Mouse (Mus musculus) embryonic facial prominence, embryonic 12.5 days (tissue): ENCODE data around the gene Gm49396. TPM values are rescaled to one million over a fixed set of nuclear protein-coding genes. Genes with fewer than 3 reads are reported as not detected.

Experiments used
- ATAC-seq: fragments of 200-750 bp; cut with Nextera tagmentation; 2 replicates; pipeline ENCODE4 v1.8.0; 2017; ENCODE audit not compliant: insufficient number of reproducible peaks, insufficient read depth, low FRiP score, low TSS enrichment
- H3K27ac ChIP-seq: fragments of 300-500 bp; sonication (generic); 2 replicates; pipeline ENCODE4 v1.5.1; 2016; ENCODE audit warnings: mild to moderate bottlenecking
- H3K27me3 ChIP-seq: fragments of 300-500 bp; sonication (generic); 2 replicates; pipeline ENCODE4 v1.6.1; 2016; ENCODE audit warnings: mild to moderate bottlenecking, moderate library complexity
- H3K36me3 ChIP-seq: fragments of 300-500 bp; sonication (generic); 2 replicates; pipeline ENCODE4 v1.6.1; 2016; ENCODE audit warnings: mild to moderate bottlenecking
- H3K4me1 ChIP-seq: fragments of 300-500 bp; sonication (generic); 2 replicates; pipeline ENCODE4 v1.6.1; 2016
- H3K4me2 ChIP-seq: fragments of 300-500 bp; sonication (generic); replicated peaks from 2 replicates; pipeline ENCODE4 v1.6.1; 2016; ENCODE audit warnings: mild to moderate bottlenecking, moderate library complexity
- H3K4me3 ChIP-seq: fragments of 300-500 bp; sonication (generic); 2 replicates; pipeline ENCODE4 v1.5.1; 2016; ENCODE audit warnings: mild to moderate bottlenecking
- H3K9ac ChIP-seq: fragments of 300-500 bp; sonication (generic); 2 replicates; pipeline ENCODE4 v1.6.1; 2016; ENCODE audit warnings: mild to moderate bottlenecking, moderate library complexity
- H3K9me3 ChIP-seq: fragments of 300-500 bp; sonication (generic); 2 replicates; pipeline ENCODE4 v1.6.1; 2016; ENCODE audit warnings: mild to moderate bottlenecking, moderate library complexity
- WGBS: fragments of 180-500 bp; shearing (Covaris S2); methylation state at CpG from one replicate; pipeline ENCODE4 v1.1.7; 2016; 5-methylcytosine and 5-hydroxymethylcytosine counted together
- polyA plus RNA-seq: library from polyadenylated mRNA; unstranded; fragments of >200 nt; fragmentation: Nextera tagmentation; extraction: Ambion mirVana; gene quantifications from 2 replicates; pipeline ENCODE4 v1.2.1, GENCODE M21; 2016

Gm49396 gene
- polyA plus RNA-seq, 1 experiment from 2014 or later, result 16.5 TPM

DNA sequence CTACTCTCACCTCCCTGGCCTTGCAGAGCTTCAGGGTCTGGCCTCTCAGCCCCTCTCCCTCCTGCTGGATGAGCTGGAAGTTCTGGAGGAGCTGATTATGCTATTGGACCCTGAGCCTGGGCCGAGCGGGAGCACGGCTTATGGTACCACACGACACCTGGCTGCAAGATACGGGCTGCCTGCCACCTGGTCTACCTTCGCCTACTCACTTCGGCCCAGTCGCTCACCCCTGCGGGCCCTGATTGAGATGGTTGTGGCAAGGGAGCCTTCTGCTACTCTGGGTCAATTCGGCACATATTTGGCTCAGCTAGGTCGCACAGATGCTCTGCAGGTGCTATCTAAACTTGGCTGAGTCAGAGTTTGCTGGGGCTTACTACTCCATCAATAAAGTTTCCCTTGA lies 4.4 kb downstream of the Gm49396 start:
- H3K9ac ChIP-seq, result no peak overlapping the region
- H3K27me3 ChIP-seq, result no peaks in the 10 kb centered on the region
- peaks cover 67% of the 10 kb centered on the region for H3K36me3 ChIP-seq
- WGBS, result 81% methylated on average over 11 of the region's 11 CpGs
- no peak overlapping the region for H3K4me2 ChIP-seq
- H3K4me1 ChIP-seq, result peaks cover 7% of the 10 kb centered on the region
- ATAC-seq, result no peak
- no peaks in the 10 kb centered on the region for H3K9me3 ChIP-seq
- no peak overlapping the region for H3K4me3 ChIP-seq
- H3K27ac ChIP-seq, result no peak overlapping the region

DNA sequence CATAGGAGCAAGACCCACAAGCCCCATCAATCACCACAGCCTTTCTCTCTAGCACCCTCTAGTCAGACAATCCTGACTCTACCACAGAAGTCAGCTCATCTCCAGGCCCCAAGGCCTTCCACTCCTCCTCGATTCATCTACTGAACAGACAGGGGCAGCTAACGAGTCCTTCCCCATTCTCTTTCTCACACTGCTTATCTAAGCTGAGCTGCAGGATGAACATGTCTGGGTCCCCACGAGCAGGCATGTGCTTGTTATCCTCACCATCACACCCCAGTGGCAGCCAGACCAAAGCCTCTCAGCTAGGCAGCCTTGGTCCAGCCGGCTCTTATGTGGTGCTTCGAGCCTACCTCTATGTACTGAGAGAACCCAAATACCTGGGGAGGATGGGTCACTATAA lies 9.2 kb downstream of the Gm49396 start:
- peaks cover 92% of the 10 kb centered on the region for H3K36me3 ChIP-seq

GRCm38 (mm10) chr7:30572969-30573368 lies 9.8 kb downstream of the Gm49396 start:
- Histone ChIP-seq H3K4me1 (no peaks in the 10 kb centered on the region), H3K36me3 (peaks cover 94% of the 10 kb centered on the region), H3K27ac (no peak overlapping the region), H3K4me2 (no peak overlapping the region), H3K9me3 (no peaks in the 10 kb centered on the region), H3K4me3 (no peak overlapping the region), H3K27me3 (no peaks in the 10 kb centered on the region), H3K9ac (no peak overlapping the region)
- ATAC-seq, result no peak
- 77% methylated on average over 2 of the region's 2 CpGs for WGBS

More for the DNA sequence above, 9.2 kb downstream of the Gm49396 start:
- H3K9me3 ChIP-seq, result no peaks in the 10 kb centered on the region
- H3K4me2 ChIP-seq, result no peak overlapping the region
- no peak overlapping the region for H3K9ac ChIP-seq
- H3K27me3 ChIP-seq, result no peaks in the 10 kb centered on the region
- no peak overlapping the region for H3K4me3 ChIP-seq
- ATAC-seq, result no peak
- no peaks in the 10 kb centered on the region for H3K4me1 ChIP-seq
- H3K27ac ChIP-seq, result no peak overlapping the region
- 87% methylated on average over 5 of the region's 5 CpGs for WGBS

GRCm38 (mm10) chr7:30579950-30580349 lies 16.8 kb downstream of the Gm49396 start:
- no peak overlapping the region for H3K4me2 ChIP-seq
- H3K4me3 ChIP-seq, result no peak overlapping the region
- H3K27ac ChIP-seq, result no peak overlapping the region
- peaks cover 97% of the 10 kb centered on the region for H3K36me3 ChIP-seq
- 96% methylated on average over 8 of the region's 8 CpGs for WGBS
- H3K9me3 ChIP-seq, result no peaks in the 10 kb centered on the region
- no peak for ATAC-seq
- H3K27me3 ChIP-seq, result no peaks in the 10 kb centered on the region
- H3K4me1 ChIP-seq, result no peaks in the 10 kb centered on the region
- no peak overlapping the region for H3K9ac ChIP-seq

DNA sequence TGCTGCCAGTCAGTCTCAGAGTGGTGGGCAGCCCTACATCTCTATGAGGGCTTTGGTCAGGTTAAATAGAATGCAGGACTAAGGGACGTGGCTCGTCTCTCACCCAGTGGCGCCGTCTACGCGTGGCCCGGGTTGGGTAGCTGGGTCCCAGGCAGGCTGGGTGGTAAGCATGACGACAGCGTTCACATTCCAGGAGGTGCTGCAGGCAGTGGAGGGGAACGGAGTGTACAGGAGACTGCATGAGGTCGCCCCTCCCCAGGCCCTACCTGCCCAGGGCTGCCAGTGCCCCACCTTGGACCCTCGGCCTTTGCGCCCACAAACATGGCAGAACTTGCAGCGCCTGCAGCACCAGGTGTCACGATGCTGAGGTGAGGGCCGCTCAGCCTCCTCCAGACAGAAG lies 18.4 kb downstream of the Gm49396 start:
- H3K4me1 ChIP-seq, result no peaks in the 10 kb centered on the region
- H3K36me3 ChIP-seq, result peaks cover 97% of the 10 kb centered on the region
- H3K9ac ChIP-seq, result no peak overlapping the region
- H3K4me3 ChIP-seq, result no peak overlapping the region
- no peak overlapping the region for H3K27ac ChIP-seq
- ATAC-seq, result no peak
- 94% methylated on average over 16 of the region's 16 CpGs for WGBS
- H3K27me3 ChIP-seq, result no peaks in the 10 kb centered on the region
- no peaks in the 10 kb centered on the region for H3K9me3 ChIP-seq
- H3K4me2 ChIP-seq, result no peak overlapping the region

DNA sequence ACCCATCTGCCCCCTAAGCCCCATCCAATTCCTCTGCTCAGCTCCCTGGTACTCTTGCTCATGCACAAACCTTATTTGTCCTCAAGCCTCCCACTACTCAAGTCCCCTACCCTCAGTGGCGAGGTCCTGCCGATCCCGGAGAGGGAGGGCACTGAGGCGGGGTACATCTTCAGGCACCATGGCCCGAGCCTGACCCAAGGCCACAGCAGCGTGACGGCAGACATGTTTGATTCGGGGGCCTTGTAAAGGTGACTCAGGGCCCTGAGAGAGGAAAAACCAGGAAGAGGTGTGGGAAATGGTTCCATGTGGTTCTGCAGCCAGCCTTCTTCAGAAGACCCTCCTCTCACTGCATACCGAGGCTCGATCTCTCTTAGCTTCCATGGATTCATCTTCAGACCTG lies 21.2 kb downstream of the Gm49396 start:
- no peak overlapping the region for H3K9ac ChIP-seq
- WGBS, result 91% methylated on average over 10 of the region's 10 CpGs
- no peak overlapping the region for H3K4me2 ChIP-seq
- no peaks in the 10 kb centered on the region for H3K9me3 ChIP-seq
- no peak for ATAC-seq
- H3K4me3 ChIP-seq, result no peak overlapping the region
- H3K27me3 ChIP-seq, result no peaks in the 10 kb centered on the region
- H3K36me3 ChIP-seq, result peaks cover 72% of the 10 kb centered on the region
- peaks cover 11% of the 10 kb centered on the region for H3K4me1 ChIP-seq
- no peak overlapping the region for H3K27ac ChIP-seq

DNA sequence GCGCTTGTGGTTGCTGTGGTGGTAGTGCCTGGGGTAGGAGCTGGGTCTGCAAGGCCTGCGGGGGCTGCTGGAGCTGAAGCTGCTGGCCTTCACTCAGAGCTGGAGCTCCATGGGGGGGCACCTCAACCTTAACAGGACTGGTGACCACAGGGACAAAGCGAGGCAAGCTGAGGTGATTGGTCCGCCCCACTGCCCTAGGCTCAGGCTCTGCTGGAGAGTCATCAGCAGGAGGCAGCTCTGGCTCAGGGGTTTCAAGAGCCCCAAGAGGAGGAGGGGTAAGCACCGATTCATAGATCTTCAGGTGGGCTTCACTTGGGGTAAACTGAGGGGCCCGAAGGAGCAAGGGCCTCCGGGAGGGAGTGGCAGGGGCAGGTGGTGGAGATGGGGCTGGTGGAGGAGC lies 22.0 kb downstream of the Gm49396 start:
- 94% methylated on average over 7 of the region's 7 CpGs for WGBS
- H3K4me3 ChIP-seq, result no peak overlapping the region

DNA sequence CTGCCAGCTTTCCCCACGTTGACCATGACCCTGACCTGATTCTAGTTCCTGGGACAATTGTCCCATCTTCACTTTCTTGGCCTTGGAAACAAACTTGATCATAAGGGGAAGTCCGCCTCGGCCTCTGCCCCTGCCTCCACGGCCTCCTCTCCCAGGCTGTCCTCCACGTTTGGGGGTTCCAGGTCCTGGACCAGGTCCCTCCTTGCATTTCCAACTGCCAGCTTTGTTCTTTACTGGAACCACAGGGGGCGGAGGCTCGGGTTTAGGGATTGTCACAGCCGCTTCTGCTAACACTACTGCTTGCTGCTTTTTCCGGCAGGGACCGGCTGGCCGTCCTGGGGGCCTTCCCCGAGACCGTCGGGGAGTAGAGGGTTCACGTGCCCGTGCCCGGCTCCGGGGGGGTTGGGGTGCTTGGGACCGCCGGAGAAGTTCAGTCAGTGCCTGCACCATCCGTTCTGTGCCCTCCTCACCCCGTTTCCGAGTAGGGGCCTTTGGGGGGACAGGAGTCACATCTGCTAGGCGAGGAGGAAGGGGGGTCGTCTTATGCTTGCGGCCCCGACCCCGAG lies 23.4 kb downstream of the Gm49396 start:
- 86% methylated on average over 28 of the region's 28 CpGs for WGBS

More for the DNA sequence above, 22.0 kb downstream of the Gm49396 start:
- no peak overlapping the region for H3K9ac ChIP-seq
- H3K36me3 ChIP-seq, result peaks cover 64% of the 10 kb centered on the region
- no peak overlapping the region for H3K4me2 ChIP-seq
- H3K4me1 ChIP-seq, result peaks cover 17% of the 10 kb centered on the region
- no peak for ATAC-seq
- no peaks in the 10 kb centered on the region for H3K9me3 ChIP-seq
- H3K27me3 ChIP-seq, result no peaks in the 10 kb centered on the region
- H3K27ac ChIP-seq, result no peak overlapping the region

DNA sequence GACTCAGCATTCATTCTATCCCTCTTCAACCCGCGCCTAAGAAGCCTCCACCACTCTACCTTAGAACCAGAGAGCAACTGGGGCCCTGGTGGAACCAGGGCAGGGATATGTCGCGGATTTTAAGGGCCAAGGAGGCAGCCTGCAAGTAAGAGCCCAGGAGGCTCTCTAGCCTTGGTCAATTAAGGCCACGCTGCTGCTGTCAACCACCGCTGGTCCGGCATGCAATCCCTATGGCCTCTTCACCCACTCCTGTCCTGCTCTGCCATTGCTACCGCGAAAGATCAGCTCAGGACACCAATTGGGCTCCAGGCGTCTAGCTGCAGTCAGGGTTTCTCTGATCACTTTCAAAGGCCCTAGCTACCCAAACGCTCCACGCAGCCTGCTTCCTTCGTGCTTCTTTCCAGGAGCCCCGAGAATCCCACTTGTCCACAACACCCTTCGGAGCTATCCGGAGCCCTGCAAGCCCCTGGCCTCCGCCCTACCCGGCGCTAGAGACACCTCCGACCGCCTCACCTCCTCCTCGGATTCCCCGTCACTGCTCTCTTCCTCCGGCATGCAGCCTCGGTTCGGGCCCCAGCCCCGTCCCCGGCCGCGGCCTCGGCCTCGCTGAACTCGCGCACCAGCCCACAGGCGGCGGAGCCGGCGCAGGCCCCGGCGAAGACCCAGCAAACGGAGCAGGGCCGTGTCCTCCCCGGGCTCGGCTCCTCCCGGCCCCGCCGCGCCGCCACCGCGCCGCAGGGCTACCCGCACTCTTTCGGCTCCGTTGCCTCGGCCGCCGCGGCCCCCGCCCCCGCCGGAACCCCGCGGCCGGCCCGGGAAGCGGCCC lies 24.9 kb downstream of the Gm49396 start:
- Histone ChIP-seq H3K4me1 (peaks cover 19% of the 10 kb centered on the region), H3K4me2 (peak overlapping the region; percentile 83), H3K27ac (peak overlapping the region; percentile 93), H3K4me3 (peak overlapping the region; percentile 99), H3K9me3 (no peaks in the 10 kb centered on the region), H3K27me3 (no peaks in the 10 kb centered on the region), H3K9ac (peak overlapping the region; percentile 99), H3K36me3 (peaks cover 36% of the 10 kb centered on the region)
- under 1% methylated on average over 60 of the region's 67 CpGs for WGBS
- ATAC-seq, result peak; percentile 14

More for the DNA sequence above, 23.4 kb downstream of the Gm49396 start:
- Histone ChIP-seq H3K9ac (peak overlapping the region; percentile 99; the same call in 1 of the 2 replicates), H3K4me3 (peak overlapping the region; percentile 99; the same call in 1 of the 2 replicates), H3K9me3 (no peaks in the 10 kb centered on the region), H3K27ac (no peak overlapping the region), H3K36me3 (peaks cover 51% of the 10 kb centered on the region), H3K4me2 (peak overlapping the region; percentile 83), H3K27me3 (no peaks in the 10 kb centered on the region), H3K4me1 (peaks cover 19% of the 10 kb centered on the region)
- no peak for ATAC-seq

GRCm38 (mm10) chr7:30588676-30589434 lies 25.7 kb downstream of the Gm49396 start, which contains the start of gene Kmt2b:
Kmt2b (minus strand) TSS chr7:30588726.
- Histone ChIP-seq H3K9ac (peak within 1 kb of the TSS; percentile 99), H3K4me1 (peaks cover 19% of the 10 kb centered on the region), H3K9me3 (no peaks in the 10 kb centered on the region), H3K4me3 (peak within 1 kb of the TSS; percentile 99), H3K27me3 (no peaks in the 10 kb centered on the region), H3K27ac (peak within 1 kb of the TSS; percentile 93), H3K36me3 (peaks cover 28% of the 10 kb centered on the region), H3K4me2 (peak within 1 kb of the TSS; percentile 83)
- WGBS, result under 1% methylated on average over 50 of the region's 68 CpGs
- peak; percentile 97 for ATAC-seq

DNA sequence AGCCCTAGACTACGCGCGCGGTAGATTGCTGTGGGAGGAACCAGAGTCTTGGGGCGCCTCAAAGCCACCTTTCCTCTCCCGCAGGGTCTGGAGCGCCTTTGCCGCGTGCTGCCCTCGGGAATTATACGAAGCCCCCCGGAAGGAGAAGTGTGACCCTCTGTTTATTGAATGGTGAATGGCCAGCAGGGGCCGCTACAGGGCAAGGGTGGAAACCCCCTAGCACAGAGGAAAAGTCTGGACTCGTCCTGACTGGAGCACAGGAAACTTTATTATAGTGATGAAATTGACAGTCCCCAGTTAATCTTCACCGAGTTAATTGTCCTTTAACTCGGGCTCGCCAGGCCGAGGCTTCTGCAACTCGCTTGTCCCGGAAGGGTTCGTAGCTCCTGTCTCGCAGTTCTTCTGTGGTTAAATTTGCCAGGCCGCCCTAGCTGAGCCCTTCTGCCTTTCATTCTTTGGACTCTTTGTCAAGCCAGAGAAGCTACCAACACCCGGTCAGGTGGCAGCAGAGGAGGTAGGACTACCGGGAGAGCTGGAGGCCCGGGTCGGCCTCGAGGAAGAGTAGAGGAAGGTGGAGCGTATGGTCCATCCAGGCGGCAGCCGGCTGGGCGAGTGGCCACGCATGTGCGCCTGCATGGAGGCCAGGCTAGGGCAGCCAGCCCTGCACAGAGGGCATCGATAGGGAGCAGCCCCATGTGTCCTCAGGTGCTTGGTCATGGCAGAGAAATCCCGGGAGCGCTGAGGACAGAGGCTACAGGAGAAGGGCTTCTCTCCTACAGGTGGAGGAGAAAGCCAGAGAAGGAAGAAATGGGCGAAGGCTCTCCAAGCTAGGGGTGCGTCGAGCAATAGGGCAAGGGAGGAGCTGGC lies 26.5 kb downstream of the Gm49396 start:
- H3K36me3 ChIP-seq, result peaks cover 20% of the 10 kb centered on the region
- ATAC-seq, result peak; percentile 52
- no peaks in the 10 kb centered on the region for H3K27me3 ChIP-seq
- H3K27ac ChIP-seq, result peak overlapping the region; percentile 93
- H3K9me3 ChIP-seq, result no peaks in the 10 kb centered on the region
- H3K9ac ChIP-seq, result peak overlapping the region; percentile 99
- peaks cover 19% of the 10 kb centered on the region for H3K4me1 ChIP-seq
- WGBS, result 29% methylated on average over 40 of the region's 40 CpGs
- peak overlapping the region; percentile 83 for H3K4me2 ChIP-seq
- peak overlapping the region; percentile 99 for H3K4me3 ChIP-seq
